Mouse (Mus musculus): ENCODE measurements around the gene Ugt2a2. TPM values are rescaled to one million over a fixed set of nuclear protein-coding genes. Genes with fewer than 3 reads are reported as not detected.
"Not testable (repeated sequence)": the region's sequence is repeated elsewhere in the genome, so short reads cannot be mapped to it uniquely, and the experiment has no call there.

Ugt2a2 gene
- not detected in 2 replicates for polyA plus RNA-seq (2015; fragmentation: Nextera tagmentation; extraction: Ambion mirVana)

DNA sequence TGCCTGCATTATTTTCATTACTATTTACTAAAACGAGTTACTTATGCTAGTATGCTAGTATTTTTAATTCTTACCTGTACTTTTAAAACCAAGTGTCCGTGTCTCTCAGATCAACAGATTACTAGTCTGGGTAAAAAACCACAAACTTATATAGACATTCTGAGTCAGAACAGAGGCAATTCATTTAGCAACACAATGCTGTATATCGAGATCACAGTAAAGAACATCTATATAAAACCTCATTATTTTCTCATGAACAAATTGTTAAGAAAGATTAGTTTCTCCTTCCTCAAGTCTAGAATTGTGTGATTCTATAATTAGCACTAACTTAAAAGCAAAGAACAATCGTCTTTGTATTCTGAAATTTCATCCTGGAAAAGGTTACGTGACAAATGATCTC, at the start of gene Ugt2a2:
Ugt2a2 (minus strand) TSS at position 101 of the 400 bp plus-strand sequence.
- Histone ChIP-seq H3K9me3 (replicated peaks; ENCODE audit: control insufficient read depth, low read length) (no peaks in the 10 kb centered on the region), H3K27me3 (ENCODE audit: control insufficient read depth, insufficient read depth, low read length) (no peaks in the 10 kb centered on the region), H3K36me3 (ENCODE audit: control insufficient read depth, insufficient read depth) (no peaks in the 10 kb centered on the region), H3K4me1 (ENCODE audit: control insufficient read depth, insufficient read depth, low read length) (no peaks in the 10 kb centered on the region), H3K27ac (ENCODE audit: low read length) (no peak within 1 kb of the TSS), H3K9ac (ENCODE audit: low read length) (no peak within 1 kb of the TSS), H3K4me2 (ENCODE audit: low read depth, low read length) (no peak within 1 kb of the TSS), H3K4me3 (ENCODE audit: low read length) (no peak within 1 kb of the TSS)
- 65% methylated on average over 5 of the region's 5 CpGs for WGBS
- no peak for ATAC-seq (replicated peaks; ENCODE audit: extremely low read depth, insufficient read depth, low FRiP score)

DNA sequence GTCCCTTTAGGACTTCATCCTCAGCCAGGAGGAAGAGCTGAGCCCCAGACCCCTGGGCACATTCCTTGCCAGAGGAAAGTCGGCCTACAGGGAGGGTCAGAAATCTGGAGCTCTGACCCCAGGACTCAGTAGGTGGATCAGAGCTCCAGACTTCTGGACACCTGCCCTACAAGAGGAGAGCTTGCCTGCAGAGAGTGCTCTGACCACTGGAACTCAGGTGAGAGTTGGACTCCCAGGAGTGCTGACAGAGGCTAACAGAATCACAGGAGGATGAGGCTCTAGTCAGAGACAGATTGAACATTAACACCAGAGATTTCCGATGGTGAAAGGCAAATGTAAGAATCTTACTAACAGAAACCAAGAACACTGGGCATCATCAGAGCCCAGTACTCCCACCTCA, 41.5 kb upstream of the Ugt2a2 start:
- not testable (repeated sequence) for H3K9me3 ChIP-seq (replicated peaks; ENCODE audit: control insufficient read depth, low read length); H3K27ac ChIP-seq (ENCODE audit: low read length); H3K4me3 ChIP-seq (ENCODE audit: low read length); H3K4me2 ChIP-seq (ENCODE audit: low read depth, low read length); H3K36me3 ChIP-seq (ENCODE audit: control insufficient read depth, insufficient read depth); H3K27me3 ChIP-seq (ENCODE audit: control insufficient read depth, insufficient read depth, low read length); H3K4me1 ChIP-seq (ENCODE audit: control insufficient read depth, insufficient read depth, low read length); H3K9ac ChIP-seq (ENCODE audit: low read length); ATAC-seq (replicated peaks; ENCODE audit: extremely low read depth, insufficient read depth, low FRiP score)
- WGBS: 71% methylated on average over 2 of the region's 2 CpGs

- H3K4me1 ChIP-seq (ENCODE audit: control insufficient read depth, insufficient read depth, low read length): no peaks in the 10 kb centered on the region
- ATAC-seq (replicated peaks; ENCODE audit: extremely low read depth, insufficient read depth, low FRiP score): no peak
- no peak overlapping the region for H3K4me2 ChIP-seq (ENCODE audit: low read depth, low read length)
- H3K27me3 ChIP-seq (ENCODE audit: control insufficient read depth, insufficient read depth, low read length): no peaks in the 10 kb centered on the region
- no peak overlapping the region for H3K27ac ChIP-seq (ENCODE audit: low read length)
- 51% methylated on average over 4 of the region's 4 CpGs for WGBS
- H3K9ac ChIP-seq (ENCODE audit: low read length): no peak overlapping the region
- H3K4me3 ChIP-seq (ENCODE audit: low read length): no peak overlapping the region
- no peaks in the 10 kb centered on the region for H3K36me3 ChIP-seq (ENCODE audit: control insufficient read depth, insufficient read depth)
- H3K9me3 ChIP-seq (replicated peaks; ENCODE audit: control insufficient read depth, low read length): no peaks in the 10 kb centered on the region
Observed at GRCm38 (mm10) chr5:87505776-87506458, 23.9 kb upstream of the Ugt2a2 start.

- Histone ChIP-seq H3K4me2 (ENCODE audit: low read depth, low read length) (no peak overlapping the region), H3K27me3 (ENCODE audit: control insufficient read depth, insufficient read depth, low read length) (no peaks in the 10 kb centered on the region), H3K4me3 (ENCODE audit: low read length) (no peak overlapping the region), H3K9ac (ENCODE audit: low read length) (no peak overlapping the region), H3K4me1 (ENCODE audit: control insufficient read depth, insufficient read depth, low read length) (no peaks in the 10 kb centered on the region), H3K9me3 (replicated peaks; ENCODE audit: control insufficient read depth, low read length) (no peaks in the 10 kb centered on the region), H3K27ac (ENCODE audit: low read length) (no peak overlapping the region), H3K36me3 (ENCODE audit: control insufficient read depth, insufficient read depth) (no peaks in the 10 kb centered on the region)
- no peak for ATAC-seq (replicated peaks; ENCODE audit: extremely low read depth, insufficient read depth, low FRiP score)
- WGBS: 56% methylated on average over 1 of the region's 1 CpGs
Observed at GRCm38 (mm10) chr5:87502687-87503086, 20.6 kb upstream of the Ugt2a2 start.

GRCm38 (mm10) chr5:87499341-87499740, 17.3 kb upstream of the Ugt2a2 start:
- no peak overlapping the region for H3K4me2 ChIP-seq (ENCODE audit: low read depth, low read length)
- ATAC-seq (replicated peaks; ENCODE audit: extremely low read depth, insufficient read depth, low FRiP score): no peak
- no peaks in the 10 kb centered on the region for H3K27me3 ChIP-seq (ENCODE audit: control insufficient read depth, insufficient read depth, low read length)
- H3K9me3 ChIP-seq (replicated peaks; ENCODE audit: control insufficient read depth, low read length): no peaks in the 10 kb centered on the region
- H3K4me1 ChIP-seq (ENCODE audit: control insufficient read depth, insufficient read depth, low read length): no peaks in the 10 kb centered on the region
- H3K36me3 ChIP-seq (ENCODE audit: control insufficient read depth, insufficient read depth): no peaks in the 10 kb centered on the region
- H3K4me3 ChIP-seq (ENCODE audit: low read length): no peak overlapping the region
- no peak overlapping the region for H3K9ac ChIP-seq (ENCODE audit: low read length)
- no peak overlapping the region for H3K27ac ChIP-seq (ENCODE audit: low read length)

- H3K36me3 ChIP-seq (ENCODE audit: control insufficient read depth, insufficient read depth): no peaks in the 10 kb centered on the region
- no peak overlapping the region for H3K4me2 ChIP-seq (ENCODE audit: low read depth, low read length)
- H3K27me3 ChIP-seq (ENCODE audit: control insufficient read depth, insufficient read depth, low read length): no peaks in the 10 kb centered on the region
- no peak overlapping the region for H3K4me3 ChIP-seq (ENCODE audit: low read length)
- no peaks in the 10 kb centered on the region for H3K4me1 ChIP-seq (ENCODE audit: control insufficient read depth, insufficient read depth, low read length)
- H3K27ac ChIP-seq (ENCODE audit: low read length): no peak overlapping the region
- no peak for ATAC-seq (replicated peaks; ENCODE audit: extremely low read depth, insufficient read depth, low FRiP score)
- no peak overlapping the region for H3K9ac ChIP-seq (ENCODE audit: low read length)
- no peaks in the 10 kb centered on the region for H3K9me3 ChIP-seq (replicated peaks; ENCODE audit: control insufficient read depth, low read length)
Observed at GRCm38 (mm10) chr5:87498936-87499335, 16.9 kb upstream of the Ugt2a2 start.

DNA sequence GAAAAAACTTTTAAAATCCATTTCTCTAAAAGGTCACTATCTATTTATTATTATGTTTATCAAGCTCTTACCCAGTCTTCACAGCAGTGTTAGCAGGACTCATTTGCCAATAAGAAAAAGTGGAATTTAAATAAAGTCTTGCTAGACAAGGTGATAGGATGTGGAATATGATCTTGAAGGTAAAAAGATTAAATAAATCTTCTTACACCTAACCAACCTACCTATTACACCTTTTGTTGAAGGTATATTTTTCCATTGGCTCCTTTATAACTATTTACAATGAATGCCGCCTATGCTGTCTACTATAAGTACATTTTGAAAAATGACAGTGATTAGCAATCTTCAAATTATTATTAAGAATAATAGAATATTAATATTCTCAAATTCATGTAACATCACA, 8.7 kb upstream of the Ugt2a2 start, which contains the start of gene Ugt2a1:
Ugt2a1 (minus strand) TSS at position 101 of the 400 bp plus-strand sequence.
- H3K9ac ChIP-seq (ENCODE audit: low read length): no peak within 1 kb of the TSS
- no peaks in the 10 kb centered on the region for H3K9me3 ChIP-seq (replicated peaks; ENCODE audit: control insufficient read depth, low read length)
- no peak for ATAC-seq (replicated peaks; ENCODE audit: extremely low read depth, insufficient read depth, low FRiP score)
- no peak within 1 kb of the TSS for H3K4me3 ChIP-seq (ENCODE audit: low read length)
- no peak within 1 kb of the TSS for H3K4me2 ChIP-seq (ENCODE audit: low read depth, low read length)
- H3K27me3 ChIP-seq (ENCODE audit: control insufficient read depth, insufficient read depth, low read length): no peaks in the 10 kb centered on the region
- no peak within 1 kb of the TSS for H3K27ac ChIP-seq (ENCODE audit: low read length)
- no peaks in the 10 kb centered on the region for H3K4me1 ChIP-seq (ENCODE audit: control insufficient read depth, insufficient read depth, low read length)
- WGBS: 81% methylated on average over 1 of the region's 1 CpGs
- no peaks in the 10 kb centered on the region for H3K36me3 ChIP-seq (ENCODE audit: control insufficient read depth, insufficient read depth)

GRCm38 (mm10) chr5:87486706-87487105, 4.6 kb upstream of the Ugt2a2 start, which contains the start of gene Gm43638:
TSS of gene Gm43638 (minus strand) at chr5:87486806.
- not testable (repeated sequence) for H3K9ac ChIP-seq (ENCODE audit: low read length); H3K27ac ChIP-seq (ENCODE audit: low read length); H3K4me1 ChIP-seq (ENCODE audit: control insufficient read depth, insufficient read depth, low read length); H3K36me3 ChIP-seq (ENCODE audit: control insufficient read depth, insufficient read depth); H3K4me3 ChIP-seq (ENCODE audit: low read length); H3K9me3 ChIP-seq (replicated peaks; ENCODE audit: control insufficient read depth, low read length); ATAC-seq (replicated peaks; ENCODE audit: extremely low read depth, insufficient read depth, low FRiP score); H3K4me2 ChIP-seq (ENCODE audit: low read depth, low read length); H3K27me3 ChIP-seq (ENCODE audit: control insufficient read depth, insufficient read depth, low read length)
- 67% methylated on average over 1 of the region's 1 CpGs for WGBS

GRCm38 (mm10) chr5:87458810-87459209, 23.2 kb downstream of the Ugt2a2 start:
- Histone ChIP-seq H3K4me2 (ENCODE audit: low read depth, low read length) (no peak overlapping the region), H3K9ac (ENCODE audit: low read length) (no peak overlapping the region), H3K27me3 (ENCODE audit: control insufficient read depth, insufficient read depth, low read length) (no peaks in the 10 kb centered on the region), H3K4me3 (ENCODE audit: low read length) (no peak overlapping the region), H3K36me3 (ENCODE audit: control insufficient read depth, insufficient read depth) (no peaks in the 10 kb centered on the region), H3K4me1 (ENCODE audit: control insufficient read depth, insufficient read depth, low read length) (no peaks in the 10 kb centered on the region), H3K9me3 (replicated peaks; ENCODE audit: control insufficient read depth, low read length) (no peaks in the 10 kb centered on the region), H3K27ac (ENCODE audit: low read length) (no peak overlapping the region)
- 48% methylated on average over 1 of the region's 1 CpGs for WGBS
- no peak for ATAC-seq (replicated peaks; ENCODE audit: extremely low read depth, insufficient read depth, low FRiP score)

Measured in heart, embryonic 16.5 days (tissue).